Mouse (Mus musculus) heart, postnatal 4 days (tissue): ENCODE data around the gene Prss53. TPM values are rescaled to one million over a fixed set of nuclear protein-coding genes. Genes with fewer than 3 reads are reported as not detected.
"Not testable (repeated sequence)": the region's sequence is repeated elsewhere in the genome, so short reads cannot be mapped to it uniquely, and the experiment has no call there.

Experiments
- DNase-seq: peaks from one replicate; pipeline ENCODE4 v3.0.0; 2021
- total RNA-seq, 2 experiments: library from RNA; stranded (reverse); gene quantifications; 2 replicates each; pipeline ENCODE4 v1.2.3; 2021

The Prss53 gene
- total RNA-seq, 2 experiments from 2014 or later: 0.88 to 1.1 TPM

DNA sequence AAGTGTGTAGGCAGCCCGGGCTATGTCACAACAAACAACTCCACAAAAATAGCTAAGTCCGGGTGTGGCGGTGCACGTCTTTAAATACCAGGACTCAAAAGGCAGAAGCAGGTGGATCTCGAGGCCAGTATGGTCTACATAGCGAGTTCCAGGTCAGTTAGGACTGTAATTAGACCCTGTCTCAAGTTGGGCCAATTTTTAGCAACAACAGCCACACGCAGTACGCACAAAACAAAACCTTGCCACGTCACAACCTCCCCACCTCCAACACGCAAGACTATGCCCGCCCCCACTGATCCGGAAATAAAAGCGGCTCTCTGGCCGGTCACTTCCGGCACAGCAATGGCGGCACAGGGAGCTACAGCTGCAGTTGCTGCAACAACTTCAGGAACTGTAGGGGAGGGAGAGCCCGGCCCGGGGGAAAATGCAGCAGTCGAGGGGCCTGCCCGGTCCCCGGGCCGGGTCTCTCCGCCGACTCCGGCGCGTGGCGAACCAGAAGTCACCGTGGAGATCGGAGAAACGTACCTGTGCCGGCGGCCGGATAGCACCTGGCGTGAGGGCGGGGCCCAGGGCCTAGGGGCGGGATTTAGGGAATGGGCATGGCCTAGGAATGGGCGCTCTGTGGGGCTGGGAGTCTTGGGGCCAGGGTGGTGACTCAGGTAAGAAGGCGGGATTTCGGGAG is 21.6 kb upstream of the Prss53 start, which contains the start of gene Kat8:
Gene Kat8 (plus strand): TSS at position 327 of the 682 bp plus-strand sequence.
- peak; percentile 88 for DNase-seq

DNA sequence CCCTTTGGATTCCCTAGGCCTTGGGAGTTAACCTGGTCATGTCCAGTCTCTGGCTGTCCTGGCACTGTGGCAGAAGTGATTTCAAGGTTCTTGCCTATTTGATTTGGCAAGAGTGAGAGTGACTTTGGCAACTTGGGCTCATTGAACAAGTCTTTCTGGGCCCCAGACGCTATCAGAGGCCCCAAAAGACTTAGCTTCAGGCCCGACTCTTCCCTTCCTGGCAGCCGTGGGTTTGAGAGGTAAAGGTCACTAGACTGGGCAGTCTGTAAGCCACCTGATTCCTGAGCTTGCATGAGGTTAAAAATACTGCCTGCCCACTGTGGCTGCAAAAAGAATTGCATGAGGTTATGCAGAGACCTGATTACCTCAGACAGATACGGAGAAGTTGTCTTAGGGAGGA is 17.9 kb upstream of the Prss53 start:
- DNase-seq: no peak

DNA sequence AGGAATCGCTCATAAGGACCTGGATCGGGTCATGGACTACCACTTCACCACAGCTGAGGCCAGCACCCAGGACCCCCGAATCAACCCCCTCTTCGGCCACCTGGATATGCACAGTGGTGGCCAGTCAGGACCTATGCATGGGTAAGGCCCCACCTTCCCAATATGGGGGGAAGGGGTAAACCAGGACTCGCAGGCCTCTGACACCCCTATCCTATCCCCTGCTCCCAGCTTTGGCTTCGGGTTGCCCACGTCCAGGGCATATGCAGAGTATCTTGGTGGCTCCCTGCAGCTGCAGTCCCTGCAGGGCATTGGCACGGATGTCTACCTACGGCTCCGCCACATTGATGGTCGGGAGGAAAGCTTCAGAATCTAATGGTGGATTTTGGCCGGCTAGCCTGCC is 17.2 kb upstream of the Prss53 start:
- DNase-seq: no peak

- peak; percentile 83 for DNase-seq
Measured at GRCm38 (mm10) chr7:127903971-127904796, 13.4 kb upstream of the Prss53 start, which contains the start of gene Bckdk. TSS of gene Bckdk (plus strand) at chr7:127904082.

DNA sequence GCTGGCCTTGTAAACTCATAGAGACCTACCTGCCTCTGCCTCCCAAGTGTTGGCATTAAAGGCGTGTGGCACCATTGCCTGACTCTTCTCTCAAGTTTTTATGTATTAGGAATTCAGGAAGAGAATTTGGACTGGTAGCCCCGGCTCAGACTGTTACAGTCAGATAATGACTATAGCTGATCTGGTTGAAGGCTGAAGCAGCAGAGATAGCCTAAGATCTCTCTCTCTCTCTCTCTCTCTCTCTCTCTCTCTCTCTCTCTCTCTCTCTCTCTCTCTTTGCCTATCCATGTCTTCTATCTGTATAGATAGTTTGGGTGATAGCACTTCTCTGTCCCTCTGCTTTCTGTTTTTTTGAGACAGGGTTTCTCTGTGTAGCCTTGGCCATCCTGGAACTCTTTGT is 11.0 kb upstream of the Prss53 start:
- no peak for DNase-seq

- DNase-seq: no peak
Measured at GRCm38 (mm10) chr7:127899997-127900396, 9.2 kb upstream of the Prss53 start.

DNA sequence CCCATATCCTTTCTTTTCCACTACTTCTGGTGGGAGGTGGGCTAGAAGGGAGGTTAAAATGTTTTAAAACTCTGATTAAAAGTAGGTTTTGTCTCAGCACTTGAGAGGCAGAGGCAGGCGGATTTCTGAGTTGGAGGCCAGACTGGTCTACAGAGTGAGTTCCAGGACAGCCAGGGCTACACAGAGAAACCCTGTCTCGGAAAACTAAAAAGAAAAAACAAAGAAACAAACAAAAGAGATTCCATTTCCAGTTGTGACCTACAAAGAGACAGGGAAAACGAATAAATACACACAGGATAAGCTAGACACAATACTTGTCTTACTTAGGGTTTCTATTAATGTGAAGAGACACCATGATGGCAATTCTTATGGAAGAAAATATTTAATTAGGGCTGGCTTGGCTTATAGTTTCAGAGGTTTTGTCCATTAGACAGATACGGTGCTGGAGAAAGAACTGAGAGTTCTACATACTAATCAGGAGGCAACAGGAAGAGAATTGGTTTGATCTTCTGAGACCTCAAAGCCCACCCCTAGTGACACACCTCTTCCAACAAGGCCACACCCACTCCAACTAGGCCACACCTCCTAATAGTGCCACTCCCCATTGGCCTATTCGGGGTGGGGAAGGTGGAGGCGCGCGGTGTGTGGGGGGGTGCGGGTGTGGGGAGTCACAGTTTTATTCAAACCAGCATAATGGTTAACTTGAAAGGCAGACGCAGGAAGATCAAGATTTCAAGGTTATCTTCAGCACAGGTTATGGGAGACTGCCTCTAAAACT is 7.6 kb upstream of the Prss53 start:
- DNase-seq: no peak

GRCm38 (mm10) chr7:127897542-127897941 is 6.8 kb upstream of the Prss53 start:
- DNase-seq: no peak

- peak; percentile 76 for DNase-seq
Measured at GRCm38 (mm10) chr7:127896384-127896783, 5.6 kb upstream of the Prss53 start.

- DNase-seq: not testable (repeated sequence)
Measured at GRCm38 (mm10) chr7:127895891-127896290, 5.1 kb upstream of the Prss53 start.

DNA sequence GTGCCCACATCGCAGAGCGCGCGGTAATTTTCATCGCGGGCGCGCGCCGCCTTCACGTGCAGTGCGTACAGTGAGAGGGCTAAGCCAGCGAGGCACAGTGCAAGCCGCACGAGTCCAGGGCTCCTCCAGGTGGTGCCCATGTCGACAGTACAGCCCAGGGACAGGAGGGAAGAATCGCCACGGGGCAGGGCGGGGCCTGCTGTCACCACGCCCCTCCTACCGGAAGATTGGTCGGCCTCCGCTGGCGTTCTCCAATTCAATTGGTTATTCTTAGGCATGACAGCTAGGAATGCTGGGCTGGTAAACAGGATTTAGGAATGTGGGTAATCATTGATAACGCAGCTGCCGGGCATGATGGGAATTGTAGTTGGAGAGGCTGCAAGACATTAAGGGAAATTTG is 4.7 kb upstream of the Prss53 start, which contains the start of the genes Gm21974 and Vkorc1:
Gene Gm21974 (minus strand): TSS at position 13 of the 400 bp plus-strand sequence.
Gene Vkorc1 (minus strand): TSS at position 176 of the 400 bp plus-strand sequence.
- peak; percentile 95 for DNase-seq

- no peak for DNase-seq
Measured at GRCm38 (mm10) chr7:127894480-127894879, 3.7 kb upstream of the Prss53 start.

DNA sequence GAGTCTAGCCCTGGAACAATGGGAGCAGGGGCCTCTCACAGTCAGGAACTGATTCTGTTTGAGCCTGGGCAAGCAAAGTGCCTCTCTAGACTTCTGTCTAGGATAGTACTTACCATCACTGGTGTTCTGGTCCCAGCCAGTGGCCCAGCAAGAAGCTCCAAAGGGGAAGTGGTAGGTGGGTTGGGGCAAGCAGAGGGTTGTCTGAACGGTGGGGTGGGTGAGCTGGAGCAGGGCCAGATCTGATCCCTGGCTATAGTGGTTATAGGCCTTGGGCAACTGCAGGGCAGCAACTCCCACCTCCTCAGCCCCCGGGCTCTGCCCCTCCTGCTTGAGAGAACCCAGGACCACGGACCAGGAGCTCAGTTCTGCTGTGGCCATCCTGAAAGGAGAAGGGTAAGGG is 1.9 kb downstream of the Prss53 start:
- no peak for DNase-seq

DNA sequence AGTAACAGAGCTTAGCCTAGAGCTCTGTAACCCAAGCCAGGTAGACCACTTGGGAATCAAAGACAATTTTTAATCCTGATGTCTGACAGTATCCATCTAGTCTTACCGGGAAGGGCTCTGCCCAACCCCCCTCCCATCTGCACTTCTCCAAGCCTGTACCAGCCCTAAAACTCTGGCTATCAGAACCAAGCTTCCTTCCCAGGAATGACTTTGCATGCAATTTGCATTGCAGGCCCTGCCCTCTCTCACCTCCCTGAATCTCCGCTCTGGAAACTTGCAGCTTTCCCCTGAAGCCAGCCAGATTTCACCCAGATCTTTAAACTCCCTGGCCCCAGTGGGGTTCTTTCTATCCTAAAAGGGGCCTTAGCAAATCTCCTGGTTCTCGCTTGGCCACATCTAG is 3.0 kb downstream of the Prss53 start:
- no peak for DNase-seq

GRCm38 (mm10) chr7:127887191-127887590 is 3.6 kb downstream of the Prss53 start:
- DNase-seq: no peak

- no peak for DNase-seq
Measured at GRCm38 (mm10) chr7:127886551-127886950, 4.2 kb downstream of the Prss53 start.

GRCm38 (mm10) chr7:127885951-127886350 is 4.8 kb downstream of the Prss53 start:
- peak; percentile 73 for DNase-seq

DNA sequence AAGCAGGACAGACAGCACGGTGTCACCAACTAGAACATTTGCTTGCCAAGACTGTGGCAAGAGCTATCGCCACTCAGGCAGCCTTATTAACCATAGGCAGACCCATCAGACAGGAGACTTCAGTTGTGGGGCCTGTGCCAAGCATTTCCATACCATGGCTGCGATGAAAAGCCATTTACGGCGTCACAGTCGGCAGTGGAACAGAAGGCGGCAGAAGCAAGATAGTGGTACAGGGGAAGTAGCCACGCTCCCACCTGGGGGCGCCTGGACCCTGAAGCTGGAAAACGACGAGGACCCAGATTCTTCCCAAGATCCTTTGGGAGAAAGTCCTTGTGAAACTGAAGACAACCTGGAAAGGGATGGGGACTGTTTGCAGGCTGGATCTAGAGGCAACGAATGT is 10.3 kb downstream of the Prss53 start:
- DNase-seq: no peak

DNA sequence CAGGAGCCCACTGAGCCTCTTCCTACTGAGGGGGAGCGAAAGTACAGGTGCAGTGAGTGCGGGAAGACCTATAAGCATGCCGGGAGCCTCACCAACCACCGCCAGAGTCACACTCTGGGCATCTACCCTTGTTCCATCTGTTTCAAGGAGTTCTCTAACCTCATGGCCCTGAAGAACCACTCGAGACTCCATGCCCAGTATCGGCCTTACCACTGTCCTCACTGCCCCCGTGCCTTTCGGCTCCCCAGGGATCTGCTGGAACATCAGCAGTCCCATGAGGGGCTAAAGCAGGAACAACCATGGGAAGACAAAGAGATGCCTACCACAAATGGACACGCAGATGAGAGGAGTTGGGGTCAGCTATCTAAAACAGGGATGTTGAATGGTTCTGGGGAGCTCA is 11.5 kb downstream of the Prss53 start:
- no peak for DNase-seq

DNA sequence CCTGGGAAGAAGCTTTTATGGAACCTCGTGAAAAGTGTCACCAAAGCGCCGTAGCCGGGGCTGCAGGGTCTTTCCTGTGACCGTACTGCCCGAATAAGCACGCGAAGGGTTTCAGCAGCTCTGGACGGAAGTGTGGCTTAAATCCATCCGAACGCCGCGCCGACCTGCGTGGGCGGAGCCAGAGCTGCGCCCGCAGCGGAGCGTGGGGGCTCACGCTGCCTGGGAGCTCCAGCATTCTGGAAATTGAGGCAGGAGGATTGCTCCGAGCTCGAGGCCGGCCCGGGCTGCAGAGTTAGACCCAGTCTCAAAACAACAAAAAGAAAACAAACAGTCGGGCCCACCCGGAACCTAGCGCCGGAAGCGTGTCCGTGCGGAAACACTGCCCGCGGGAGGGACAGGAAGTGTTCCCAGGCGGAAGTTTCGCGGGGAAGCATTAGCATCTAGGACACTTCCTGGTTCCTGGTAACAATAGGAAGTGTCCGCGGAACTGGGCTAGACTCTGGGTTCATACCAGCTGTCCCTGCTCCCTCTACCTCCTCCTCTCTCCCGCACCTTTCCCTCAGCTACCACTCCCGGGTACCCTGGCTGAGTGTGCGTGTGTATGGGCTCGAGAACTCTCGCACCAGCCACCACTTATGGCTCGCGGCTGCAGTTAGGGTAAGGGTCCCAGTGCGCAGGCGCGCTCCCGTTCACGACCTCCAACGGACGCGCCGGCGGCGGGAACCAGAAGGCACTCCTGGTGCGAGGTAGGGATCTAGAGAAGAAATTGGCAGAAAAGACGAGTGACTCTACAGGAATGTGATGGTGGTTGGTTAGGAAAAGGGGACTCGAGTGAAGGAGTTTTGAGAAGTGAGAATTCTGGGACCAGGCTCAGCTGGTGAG is 14.1 kb downstream of the Prss53 start, which contains the start of gene Zfp668:
Gene Zfp668 (minus strand): TSS at position 362 of the 882 bp plus-strand sequence.
- peak; percentile 93 for DNase-seq

GRCm38 (mm10) chr7:127876041-127876466 is 14.7 kb downstream of the Prss53 start, which contains the start of gene Zfp646:
TSS of gene Zfp646 (plus strand) at chr7:127876221.
- peak; percentile 76 for DNase-seq
